Mouse (Mus musculus) mature B cell (primary cell): ENCODE results near the gene Snap91.

Source experiments
- in situ Hi-C: fragments of 300-500 bp; cut with MboI; formaldehyde crosslinking; loops from 2 replicates; pipeline ENCODE4 v1.14.3; 2019

Gene Snap91

DNA sequence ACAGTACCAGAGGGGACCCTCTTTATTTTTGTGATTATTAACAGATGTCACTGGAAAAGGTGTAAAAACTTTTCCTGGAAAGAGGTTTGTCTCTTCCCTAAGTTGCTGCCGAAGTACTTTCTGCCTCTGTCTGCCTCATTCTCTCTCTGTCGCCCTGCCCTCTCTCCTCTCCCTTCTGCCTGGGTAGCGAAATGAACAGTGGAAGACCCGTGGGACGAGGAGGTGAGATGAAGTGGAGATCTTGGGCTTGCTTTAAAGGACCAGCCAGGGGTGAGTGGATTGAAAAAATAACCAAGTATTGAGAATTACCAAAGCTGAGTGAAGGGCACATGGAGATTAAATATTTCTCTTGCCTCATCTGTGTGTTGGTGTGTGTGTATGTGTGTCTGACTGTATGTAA, 136.4 kb downstream of the Snap91 start:
- in situ Hi-C loops, result no loop called here

DNA sequence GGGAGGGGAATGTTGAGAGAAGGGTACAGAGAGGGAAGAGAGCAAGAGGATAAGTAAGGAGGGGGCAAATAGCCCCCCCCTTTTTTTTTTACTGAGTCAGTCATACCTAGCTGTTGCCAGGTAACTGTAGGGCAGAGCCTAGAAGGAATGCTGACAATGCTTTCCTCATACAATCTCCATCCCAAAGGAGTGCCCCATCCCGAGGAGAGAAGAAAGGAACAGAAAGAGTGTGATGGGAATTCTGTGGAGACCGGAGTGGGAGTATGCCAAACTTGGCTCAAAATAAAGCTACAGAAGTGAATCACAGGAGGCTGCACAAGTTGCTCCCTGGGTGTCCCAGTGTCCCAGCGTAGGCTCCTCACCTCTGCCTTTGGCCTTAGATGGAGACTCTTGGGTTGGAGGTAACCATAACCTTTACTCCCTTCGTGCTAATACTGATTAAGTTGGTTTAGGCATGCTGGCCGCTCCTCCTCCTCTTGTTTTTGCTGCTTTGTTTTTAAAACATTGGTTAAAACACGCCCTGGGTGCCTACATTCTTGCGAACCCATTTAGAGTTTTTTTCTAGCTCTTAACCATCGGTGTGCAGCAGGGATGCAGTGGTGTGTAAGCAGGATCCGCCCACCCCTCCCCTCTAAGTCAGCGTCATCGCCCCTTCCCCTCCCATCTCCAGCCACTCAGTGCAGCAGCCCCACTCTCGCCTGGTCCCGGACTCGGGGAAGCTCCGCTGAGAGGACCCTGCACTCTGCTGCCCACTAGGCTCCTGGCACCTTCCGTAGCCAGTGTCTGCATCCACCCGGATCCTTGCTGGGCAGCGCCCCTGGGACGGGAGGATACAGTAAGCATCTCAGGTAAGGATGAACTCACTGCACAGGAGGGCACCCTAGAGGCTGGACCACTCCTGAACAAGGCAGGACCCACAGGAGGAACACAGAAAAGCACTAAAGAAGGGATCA, 137.2 kb downstream of the Snap91 start, which contains the start of gene Prss35:
Gene Prss35 (plus strand): TSS at position 691 of the 953 bp plus-strand sequence.
- in situ Hi-C loops, result no loop called here

DNA sequence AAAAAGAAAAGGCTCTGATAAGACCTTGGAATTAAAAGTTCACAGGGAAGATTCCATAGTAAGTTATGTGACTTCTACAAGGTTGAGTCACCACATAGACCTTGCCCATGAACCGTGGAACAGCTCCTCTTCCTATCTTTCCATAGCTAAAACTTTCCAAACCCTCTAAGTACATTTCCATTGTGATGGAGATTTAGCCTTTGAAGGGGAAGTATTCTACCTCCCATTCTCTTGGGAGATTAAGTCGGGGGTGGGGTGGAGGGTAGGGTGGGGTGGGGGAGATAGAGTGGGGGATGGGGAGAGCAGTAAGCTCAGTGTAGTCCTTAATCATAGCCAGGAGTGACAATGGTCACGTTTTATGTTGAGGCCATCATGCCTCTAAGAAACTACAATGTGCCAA, 140.5 kb downstream of the Snap91 start:
- in situ Hi-C loops, result no loop called here

DNA sequence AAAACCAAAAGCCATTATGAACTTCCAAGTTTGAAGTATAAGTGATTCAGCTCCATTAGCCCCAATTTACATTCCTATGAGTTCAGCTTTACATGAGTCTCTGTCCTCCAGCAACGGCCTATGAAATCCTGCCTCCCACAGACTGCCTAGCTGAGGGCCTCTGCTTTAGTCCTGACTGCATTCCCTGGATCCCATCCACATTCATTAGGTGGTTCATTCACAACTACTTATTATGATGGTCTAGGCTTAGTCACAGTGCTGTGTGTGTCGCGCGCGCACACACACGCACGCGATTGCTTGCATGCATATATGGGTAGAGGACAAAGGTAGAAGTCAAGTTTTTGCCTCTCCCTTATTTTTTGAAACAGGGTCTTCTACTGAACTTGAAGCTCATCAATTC, 141.7 kb downstream of the Snap91 start:
- in situ Hi-C loops, result no loop called here

DNA sequence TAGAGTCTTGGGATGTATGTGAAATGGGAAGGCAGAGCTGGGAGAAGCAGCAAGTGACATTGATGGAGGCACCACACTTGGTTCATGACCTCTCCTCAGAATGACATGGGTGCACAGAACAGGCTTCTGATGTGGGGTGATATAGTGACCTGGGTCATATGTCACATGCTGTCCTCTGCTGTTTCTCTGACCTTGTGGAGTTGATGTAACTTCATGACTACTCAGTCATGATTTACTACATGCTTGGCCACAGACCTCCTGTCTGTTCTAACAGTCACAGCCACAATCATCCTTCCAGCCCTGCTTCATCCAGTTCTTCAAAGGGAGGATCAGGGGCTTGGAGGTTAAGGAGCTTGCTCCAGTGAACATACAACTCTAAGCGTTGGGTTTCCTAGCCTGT, 142.4 kb downstream of the Snap91 start:
- in situ Hi-C loops, result no loop called here

DNA sequence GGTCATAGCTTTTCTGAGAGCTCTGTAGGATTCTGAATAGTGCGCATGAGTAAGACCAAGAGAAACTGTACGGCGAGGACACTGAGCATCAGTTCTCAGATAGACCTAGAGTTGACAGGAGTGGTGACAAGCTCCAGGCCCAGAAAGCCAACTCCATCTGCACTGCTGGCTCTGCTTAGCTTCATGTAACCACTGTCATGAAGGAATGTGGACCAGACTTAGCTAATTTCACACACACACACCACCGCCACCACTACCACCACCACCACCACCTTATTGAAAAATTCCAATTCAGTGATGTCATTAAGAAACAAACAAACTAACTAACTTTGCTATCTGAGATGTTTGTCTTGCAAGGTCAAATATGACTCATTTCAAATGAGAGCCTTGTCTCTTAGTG, 143.5 kb downstream of the Snap91 start:
- in situ Hi-C loops, result no loop called here

DNA sequence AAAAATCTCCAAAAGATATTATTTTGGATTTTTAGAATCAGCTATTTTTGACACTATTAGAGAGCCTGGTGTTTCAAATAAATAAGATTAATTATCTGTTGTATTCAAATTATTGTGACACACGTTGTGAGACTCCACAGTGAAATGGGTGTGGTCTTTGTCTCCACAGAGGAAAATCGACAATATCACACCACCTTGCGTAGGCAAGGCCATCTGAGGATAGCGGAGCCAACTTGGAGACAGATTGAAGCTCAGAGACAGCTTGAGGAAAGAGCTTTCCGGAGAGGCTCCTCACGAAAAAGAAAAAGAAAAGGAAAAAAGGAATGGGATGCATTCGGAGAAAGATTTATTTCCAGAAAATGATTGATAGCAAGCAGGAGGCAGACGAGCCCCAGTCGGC, 145.7 kb downstream of the Snap91 start:
- in situ Hi-C loops, result no loop called here

DNA sequence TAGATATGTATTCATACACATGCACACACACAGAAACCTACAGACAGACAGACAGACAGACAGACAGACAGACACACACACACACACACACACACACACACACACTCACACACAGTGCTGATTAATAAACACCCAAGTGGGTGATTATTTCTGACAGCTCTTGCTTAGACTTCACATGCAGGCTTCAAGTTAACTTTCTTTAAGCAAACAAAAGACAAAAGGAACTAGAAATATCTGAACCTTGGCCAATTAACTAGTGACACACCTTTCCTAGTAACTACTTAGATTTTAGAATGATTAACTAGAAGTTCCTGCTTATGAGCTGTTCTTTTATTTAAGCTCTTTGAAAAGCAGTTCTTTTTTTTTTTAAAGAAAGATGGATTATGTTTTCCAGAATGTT, 146.1 kb downstream of the Snap91 start:
- in situ Hi-C loops, result no loop called here

DNA sequence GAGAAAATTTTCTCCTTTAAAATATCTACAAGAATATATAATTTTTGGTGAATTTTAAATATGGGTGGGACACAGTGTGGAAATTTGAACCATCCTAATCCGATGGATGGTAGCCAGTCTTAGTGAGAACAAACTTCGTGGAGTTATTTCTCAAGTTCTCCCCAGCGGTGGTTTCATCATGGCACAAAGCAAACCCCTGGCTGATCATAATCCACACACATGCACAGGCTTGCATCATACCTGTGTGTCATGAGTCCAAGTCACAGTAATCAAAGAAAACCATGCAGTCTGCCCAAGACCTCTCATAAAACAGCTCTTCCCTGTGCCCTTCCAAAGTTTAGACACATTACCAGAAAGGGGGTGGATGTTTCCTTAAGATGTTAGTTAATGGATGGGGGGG, 150.6 kb downstream of the Snap91 start:
- in situ Hi-C loops, result no loop called here

DNA sequence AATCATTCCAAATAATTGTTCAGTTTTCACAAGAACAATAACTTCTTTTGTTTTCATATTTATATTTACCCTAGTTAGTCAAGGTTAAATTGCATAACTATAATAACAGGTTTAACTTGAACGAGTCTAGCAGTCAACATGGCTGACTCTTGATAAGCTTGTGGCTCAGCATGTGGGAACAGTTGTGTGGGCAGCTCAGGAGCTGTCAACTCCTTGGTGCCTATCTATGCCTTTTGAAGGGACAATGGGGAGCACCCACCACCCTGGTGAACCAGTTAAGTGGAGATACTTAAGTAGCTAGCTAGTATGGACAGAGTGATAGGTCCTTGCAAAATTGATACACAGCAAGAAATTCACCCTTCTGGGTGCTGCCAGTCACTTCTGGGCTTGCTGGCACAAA, 151.4 kb downstream of the Snap91 start:
- in situ Hi-C loops, result no loop called here

DNA sequence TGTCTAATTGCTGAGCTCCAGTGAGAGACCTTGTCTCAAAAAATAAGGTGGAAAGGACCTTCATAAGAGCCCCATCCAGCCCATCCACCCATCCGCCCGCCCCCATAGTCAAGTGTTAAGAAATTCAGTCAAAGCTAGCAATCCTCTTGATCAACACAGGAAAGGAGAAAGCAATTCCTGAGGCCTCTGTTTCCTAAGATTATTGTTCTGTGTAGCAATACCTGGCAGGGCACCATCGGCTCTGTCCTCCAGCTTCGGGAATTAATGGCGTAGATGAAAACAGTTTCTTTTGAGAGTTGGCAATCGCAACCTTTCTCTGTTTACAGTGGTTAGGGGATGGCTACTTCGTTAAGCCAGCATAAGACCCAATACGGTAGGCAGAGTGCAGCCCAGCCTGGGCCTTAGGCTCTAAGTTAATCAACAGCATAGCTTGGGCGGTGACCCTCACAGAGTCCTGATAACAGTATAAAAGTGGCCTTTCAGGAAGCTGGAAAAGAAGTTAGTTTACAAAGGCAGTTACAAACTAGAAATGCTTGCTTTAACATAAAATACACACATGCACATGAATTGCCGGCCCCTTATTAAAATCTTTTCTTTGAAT, 152.1 kb downstream of the Snap91 start:
- in situ Hi-C loops, result no loop called here

DNA sequence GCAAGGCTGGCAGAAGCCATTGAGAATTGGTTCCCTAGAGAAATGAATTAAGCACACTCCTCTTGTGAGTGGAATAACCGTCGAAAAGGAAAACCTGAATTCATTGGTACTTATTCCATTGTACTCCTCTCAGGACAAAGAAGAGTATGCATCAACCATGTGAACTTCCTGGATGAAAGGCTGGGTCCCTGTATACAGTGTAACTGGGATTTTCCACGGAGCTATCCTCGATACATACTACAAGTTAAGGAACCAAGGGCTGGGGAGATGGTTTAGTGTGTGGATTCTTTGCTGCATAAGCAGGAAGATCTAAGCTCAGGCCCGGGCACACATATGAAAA, 154.1 kb downstream of the Snap91 start:
- in situ Hi-C loops, result no loop called here

DNA sequence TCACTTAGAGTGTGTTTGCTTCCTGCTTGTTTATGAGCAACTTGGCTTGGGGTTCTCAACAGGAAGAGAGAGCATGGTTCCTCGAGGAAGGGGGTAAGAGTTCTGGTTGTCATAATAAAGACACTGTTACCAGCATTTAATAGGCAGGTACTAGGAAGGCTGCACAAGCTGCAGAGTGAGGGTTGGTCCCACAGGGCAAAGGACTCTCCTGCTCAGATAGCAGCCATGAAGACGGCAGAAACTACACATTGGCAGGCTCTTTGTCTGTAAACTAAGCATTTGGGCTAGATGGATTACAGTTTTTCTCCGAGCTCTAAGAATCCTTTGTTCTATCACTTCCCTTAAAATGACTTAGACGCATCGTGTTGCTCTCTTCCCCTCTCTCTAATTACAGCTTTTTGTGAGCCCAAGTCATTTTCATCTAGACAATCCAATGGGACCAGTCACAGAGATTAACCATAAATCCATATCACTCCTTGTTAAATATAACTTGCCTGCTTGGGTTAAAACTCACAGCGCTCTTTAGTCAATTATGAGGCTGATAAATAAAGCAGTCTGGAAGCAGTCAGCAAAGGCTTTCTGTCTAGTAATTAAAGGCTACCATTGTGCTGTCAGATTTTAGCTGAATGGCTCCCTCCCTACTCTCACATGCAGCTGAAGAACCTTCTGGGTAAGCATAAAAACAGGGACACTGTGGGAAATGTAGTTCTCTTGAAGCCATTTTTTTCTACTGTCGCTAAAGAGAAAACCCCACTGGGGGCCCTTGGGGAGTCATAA, 154.7 kb downstream of the Snap91 start:
- in situ Hi-C loops, result no loop called here

DNA sequence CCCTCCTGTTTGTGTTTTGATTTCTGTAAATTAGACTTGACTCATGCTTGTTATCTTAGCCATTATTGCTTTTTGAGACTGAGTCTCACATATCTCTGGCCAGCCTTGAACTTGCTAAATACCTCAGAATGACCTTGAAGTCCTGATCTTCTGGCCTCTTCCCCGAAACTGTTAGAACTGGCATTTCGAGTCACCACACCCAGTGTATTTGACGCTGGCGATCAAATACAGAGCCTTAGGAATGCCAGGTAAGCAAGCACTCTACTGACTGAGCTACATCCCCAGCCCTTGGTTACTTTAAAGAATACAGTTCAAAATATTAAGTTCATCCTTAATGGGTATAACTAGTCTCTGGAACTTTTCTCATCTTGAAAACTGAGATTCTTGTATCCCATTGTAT, 155.4 kb downstream of the Snap91 start:
- in situ Hi-C loops, result no loop called here

DNA sequence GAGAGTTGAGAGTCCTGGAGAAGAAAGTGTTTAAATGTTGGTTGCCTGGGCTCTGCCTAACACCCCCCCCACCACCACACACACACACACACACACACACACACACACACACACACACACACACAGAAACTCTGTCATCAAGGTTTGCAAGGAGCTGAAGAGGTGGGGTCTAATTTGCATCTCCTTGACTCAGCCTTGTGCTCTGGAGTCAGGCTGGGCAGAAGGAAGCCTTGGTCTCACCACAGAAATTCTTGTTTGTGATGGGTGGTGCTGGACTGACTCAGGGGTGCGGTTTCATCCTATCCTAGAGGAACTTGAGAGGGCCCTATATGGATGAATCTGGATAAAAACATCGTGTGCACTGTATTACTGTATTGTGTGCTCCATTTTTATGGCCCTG, 159.7 kb downstream of the Snap91 start:
- in situ Hi-C loops, result no loop called here

DNA sequence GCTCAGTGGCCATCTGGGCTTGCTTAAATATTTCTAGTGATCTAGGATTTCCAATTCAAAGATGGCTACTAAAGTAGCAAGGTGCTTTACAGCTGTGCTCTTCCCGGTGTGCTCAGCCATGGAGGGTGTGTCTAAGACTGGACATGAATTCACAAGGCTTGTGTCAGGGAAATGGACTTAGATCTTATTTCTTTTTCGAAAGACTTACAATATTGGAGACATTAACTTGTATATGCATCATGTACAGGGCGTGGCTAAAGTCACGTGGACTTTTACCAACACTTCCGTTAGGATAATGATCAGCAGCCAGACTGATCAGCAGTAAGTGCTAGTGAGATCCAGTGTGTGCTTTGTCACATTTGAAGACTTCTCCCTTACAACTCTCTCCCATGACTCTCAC, 160.2 kb downstream of the Snap91 start:
- in situ Hi-C loops, result no loop called here

DNA sequence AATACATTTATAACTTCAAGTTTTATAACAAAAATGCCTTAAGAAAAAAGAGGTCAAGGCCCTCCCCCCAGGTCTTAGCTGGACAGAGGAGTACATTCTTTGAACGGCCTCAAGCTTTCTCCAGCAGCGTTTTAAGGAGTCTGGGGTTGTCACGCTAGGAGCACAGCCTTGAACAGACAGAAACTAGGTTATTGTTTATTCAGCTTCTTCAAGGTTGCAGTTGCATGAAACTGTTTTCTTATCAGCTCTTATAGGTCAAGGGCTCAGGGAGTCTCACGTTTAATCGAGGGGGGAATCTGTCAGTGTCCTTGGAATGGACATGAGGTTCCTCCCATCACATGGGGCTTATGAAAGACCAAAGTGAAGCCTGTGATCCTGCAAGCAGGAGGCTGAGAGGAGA, 163.3 kb downstream of the Snap91 start:
- in situ Hi-C loops, result no loop called here

DNA sequence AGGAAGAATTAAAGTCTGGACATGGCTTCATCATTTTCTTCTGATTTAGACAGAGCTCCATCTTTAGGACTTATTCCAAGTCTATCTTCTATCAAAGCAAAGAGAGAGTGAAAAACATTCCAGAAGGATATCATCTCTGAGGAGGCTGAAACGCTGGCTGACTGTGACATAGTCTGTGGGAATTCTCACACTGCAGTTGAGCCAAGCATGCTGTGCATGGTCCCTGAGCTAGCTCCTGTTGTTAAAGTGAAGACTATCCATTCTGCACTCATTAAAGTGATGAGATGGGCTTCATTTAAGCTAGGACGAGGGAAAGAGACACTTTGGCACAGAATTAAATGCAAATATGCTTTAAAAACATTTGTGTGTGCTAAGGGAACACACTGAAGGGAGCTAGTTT, 163.9 kb downstream of the Snap91 start:
- in situ Hi-C loops, result no loop called here
